Mouse (Mus musculus): ENCODE results near the gene Lce1f.
A peak's percentile ranks its signal among the peaks of the same experiment; 100 is the strongest.

Gene Lce1f

GRCm38 (mm10) chr3:92720250-92720649 is at the start of gene Lce1f:
Gene Lce1f (minus strand): TSS chr3:92720350.
- no peak for DNase-seq (ENCODE audit: low spot score in 2 of 2)

GRCm38 (mm10) chr3:92764965-92765364 is 44.8 kb upstream of the Lce1f start, which contains the start of gene Lce1h:
Gene Lce1h (minus strand): TSS chr3:92765065.
- no peak for DNase-seq (ENCODE audit: low spot score in 2 of 2)

GRCm38 (mm10) chr3:92753197-92753596 is 33.0 kb upstream of the Lce1f start:
- DNase-seq (ENCODE audit: low spot score in 2 of 2): no peak

- no peak for DNase-seq (ENCODE audit: low spot score in 2 of 2)
Observed at GRCm38 (mm10) chr3:92752238-92752637, 32.1 kb upstream of the Lce1f start, which contains the start of gene Lce1g. Gene Lce1g (minus strand): TSS chr3:92752338.

GRCm38 (mm10) chr3:92738996-92739395 is 18.8 kb upstream of the Lce1f start, which contains the start of gene Gm38119:
Gene Gm38119 (minus strand): TSS chr3:92739096.
- DNase-seq (ENCODE audit: low spot score in 2 of 2): no peak

GRCm38 (mm10) chr3:92722631-92723030 is 2.5 kb upstream of the Lce1f start:
- DNase-seq (ENCODE audit: low spot score in 2 of 2): no peak

- DNase-seq (ENCODE audit: low spot score in 2 of 2): no peak
Observed at GRCm38 (mm10) chr3:92715122-92715521, 5.0 kb downstream of the Lce1f start.

GRCm38 (mm10) chr3:92708974-92709373 is 11.2 kb downstream of the Lce1f start, which contains the start of gene Lce1e:
Gene Lce1e (minus strand): TSS chr3:92709074.
- no peak for DNase-seq (ENCODE audit: low spot score in 2 of 2)

- DNase-seq (ENCODE audit: low spot score in 2 of 2): no peak
Observed at GRCm38 (mm10) chr3:92694613-92695012, 25.5 kb downstream of the Lce1f start.

GRCm38 (mm10) chr3:92691688-92692087 is 28.5 kb downstream of the Lce1f start:
- DNase-seq (ENCODE audit: low spot score in 2 of 2): no peak

- DNase-seq (ENCODE audit: low spot score in 2 of 2): peak; percentile 7 to 14
Observed at GRCm38 (mm10) chr3:92689154-92689553, 31.0 kb downstream of the Lce1f start.

GRCm38 (mm10) chr3:92687110-92687509 is 33.0 kb downstream of the Lce1f start, which contains the start of gene Lce1d:
Gene Lce1d (minus strand): TSS chr3:92687210.
- DNase-seq (ENCODE audit: low spot score in 2 of 2): no peak

- DNase-seq (ENCODE audit: low spot score in 2 of 2): no peak
Observed at GRCm38 (mm10) chr3:92678947-92679346, 41.2 kb downstream of the Lce1f start, which contains the start of gene Lce1c. Gene Lce1c (plus strand): TSS chr3:92679247.

GRCm38 (mm10) chr3:92670215-92670614 is 49.9 kb downstream of the Lce1f start, which contains the start of gene Lce1a2:
Gene Lce1a2 (minus strand): TSS chr3:92670315.
- no peak for DNase-seq (ENCODE audit: low spot score in 2 of 2)
